Comparison of ENCODE assay signal across 29 mouse cellular contexts in genomic region chr2:130112804-130113203, GRCm38 (mm10). TPM values are rescaled to one million over a fixed set of nuclear protein-coding genes. Genes with fewer than 3 reads are reported as not detected.
DNase-seq lines count a peak whose midpoint lies in the region; ATAC-seq and TF ChIP-seq lines count a peak whose summit lies in the region.
"Had no signal": no experiment of that assay in that cellular context is flagged by ENCODE, and none has a peak within 500 bp of the region (broad histone marks: within the 10 kb centered on the region; RNA-seq: fewer than 3 reads in every experiment).

No protein-coding gene starts in this region.

- WGBS in heart, embryonic 13.5 days, result 45% methylated on average over 4 of the region's 4 CpGs
- WGBS in hindbrain, embryonic 14.5 days, result 52% methylated on average over 4 of the region's 4 CpGs
- WGBS in hindbrain, embryonic 12.5 days, result 77% methylated on average over 4 of the region's 4 CpGs
- 49% methylated on average over 4 of the region's 4 CpGs for WGBS in midbrain, embryonic 16.5 days
- WGBS in midbrain, embryonic 10.5 days, result 88% methylated on average over 4 of the region's 4 CpGs
- WGBS in stomach, postnatal 0 days, result 44% methylated on average over 4 of the region's 4 CpGs

- no peaks in the 10 kb centered on the region for H3K36me3 ChIP-seq in heart, embryonic 13.5 days
- no peaks in the 10 kb centered on the region for H3K36me3 ChIP-seq in hindbrain, embryonic 14.5 days (replicated peaks; ENCODE audit: control insufficient read depth, insufficient read depth)
- no peaks in the 10 kb centered on the region for H3K36me3 ChIP-seq in hindbrain, embryonic 12.5 days
- H3K36me3 ChIP-seq in midbrain, embryonic 16.5 days (ENCODE audit: control insufficient read depth, insufficient read depth, low read length), result no peaks in the 10 kb centered on the region
- H3K36me3 ChIP-seq in midbrain, embryonic 10.5 days, result no peaks in the 10 kb centered on the region
- no peaks in the 10 kb centered on the region for H3K36me3 ChIP-seq in stomach, postnatal 0 days (ENCODE audit: control insufficient read depth, insufficient read depth, low read length)
- H3K36me3 ChIP-seq: embryonic facial prominence, embryonic 13.5 days; forebrain, embryonic 10.5 days; kidney, embryonic 15.5 days; limb, embryonic 12.5 days; liver, embryonic 15.5 days; midbrain, embryonic 12.5 days; neural tube, embryonic 12.5 days had no signal

- H3K4me3 ChIP-seq in heart, embryonic 13.5 days, result no peak overlapping the region
- no peak overlapping the region for H3K4me3 ChIP-seq in hindbrain, embryonic 14.5 days (replicated peaks; ENCODE audit: low read length)
- H3K4me3 ChIP-seq in hindbrain, embryonic 12.5 days, result no peak overlapping the region
- no peak overlapping the region for H3K4me3 ChIP-seq in midbrain, embryonic 16.5 days (ENCODE audit: low read depth, low read length)
- no peak overlapping the region for H3K4me3 ChIP-seq in midbrain, embryonic 10.5 days
- H3K4me3 ChIP-seq in stomach, postnatal 0 days (ENCODE audit: low read depth, low read length), result no peak overlapping the region
- H3K4me3 ChIP-seq: embryonic facial prominence, embryonic 13.5 days; forebrain, embryonic 10.5 days; kidney, embryonic 15.5 days; left cerebral cortex, adult 2 months; limb, embryonic 12.5 days; liver, embryonic 15.5 days; midbrain, embryonic 12.5 days; myocyte; neural tube, embryonic 12.5 days had no signal

- ATAC-seq in heart, embryonic 13.5 days (ENCODE audit: extremely low read depth, insufficient number of reproducible peaks, low FRiP score, low TSS enrichment), result no peak
- ATAC-seq in hindbrain, embryonic 14.5 days (ENCODE audit: low FRiP score), result no peak
- no peak for ATAC-seq in hindbrain, embryonic 12.5 days (ENCODE audit: low FRiP score)
- no peak for ATAC-seq in midbrain, embryonic 16.5 days
- ATAC-seq in stomach, postnatal 0 days (ENCODE audit: low FRiP score, low TSS enrichment), result no peak

- no peaks in the 10 kb centered on the region for H3K27me3 ChIP-seq in heart, embryonic 13.5 days (replicated peaks)
- H3K27me3 ChIP-seq in hindbrain, embryonic 14.5 days (ENCODE audit: control insufficient read depth, insufficient read depth, low read length), result no peaks in the 10 kb centered on the region
- H3K27me3 ChIP-seq in hindbrain, embryonic 12.5 days, result no peaks in the 10 kb centered on the region
- no peaks in the 10 kb centered on the region for H3K27me3 ChIP-seq in midbrain, embryonic 16.5 days (ENCODE audit: control insufficient read depth, insufficient read depth, low read depth, low read length)
- no peaks in the 10 kb centered on the region for H3K27me3 ChIP-seq in midbrain, embryonic 10.5 days (ENCODE audit: low read depth, poor library complexity, severe bottlenecking)
- H3K27me3 ChIP-seq in stomach, postnatal 0 days (ENCODE audit: control insufficient read depth, insufficient read depth, low read length), result no peaks in the 10 kb centered on the region
- H3K27me3 ChIP-seq: embryonic facial prominence, embryonic 13.5 days; kidney, embryonic 15.5 days; limb, embryonic 12.5 days; liver, embryonic 15.5 days; midbrain, embryonic 12.5 days; neural tube, embryonic 12.5 days had no signal

- TF ChIP-seq EP300 in stomach, postnatal 0 days (optimal IDR thresholded peaks at IDR 0.05), result no peak

- no peaks in the 10 kb centered on the region for H3K9me3 ChIP-seq in heart, embryonic 13.5 days
- no peaks in the 10 kb centered on the region for H3K9me3 ChIP-seq in hindbrain, embryonic 14.5 days (ENCODE audit: control insufficient read depth, low read length)
- no peaks in the 10 kb centered on the region for H3K9me3 ChIP-seq in hindbrain, embryonic 12.5 days (replicated peaks)
- H3K9me3 ChIP-seq in midbrain, embryonic 16.5 days (replicated peaks; ENCODE audit: control insufficient read depth, low read length, poor library complexity, severe bottlenecking), result no peaks in the 10 kb centered on the region
- no peaks in the 10 kb centered on the region for H3K9me3 ChIP-seq in midbrain, embryonic 10.5 days (replicated peaks)
- no peaks in the 10 kb centered on the region for H3K9me3 ChIP-seq in stomach, postnatal 0 days (ENCODE audit: control insufficient read depth, low read length)
- H3K9me3 ChIP-seq: embryonic facial prominence, embryonic 13.5 days; forebrain, embryonic 10.5 days; kidney, embryonic 15.5 days; limb, embryonic 12.5 days; liver, embryonic 15.5 days; midbrain, embryonic 12.5 days; neural tube, embryonic 12.5 days had no signal

- H3K9ac ChIP-seq in heart, embryonic 13.5 days, result no peak overlapping the region
- no peak overlapping the region for H3K9ac ChIP-seq in hindbrain, embryonic 14.5 days
- no peak overlapping the region for H3K9ac ChIP-seq in hindbrain, embryonic 12.5 days
- H3K9ac ChIP-seq in midbrain, embryonic 16.5 days (ENCODE audit: low read depth, low read length), result no peak overlapping the region
- H3K9ac ChIP-seq in stomach, postnatal 0 days (ENCODE audit: low read length), result no peak overlapping the region
- H3K9ac ChIP-seq: embryonic facial prominence, embryonic 13.5 days; kidney, embryonic 15.5 days; limb, embryonic 12.5 days; liver, embryonic 15.5 days; midbrain, embryonic 12.5 days; neural tube, embryonic 12.5 days had no signal

- no peak for TF ChIP-seq CTCF in stomach, postnatal 0 days (IDR thresholded peaks at IDR 0.05; ENCODE audit: low read depth)

- DNase-seq in heart, adult 9 months (ENCODE audit: low spot score in 2 of 2), result no peak
- peak; percentile 27 for DNase-seq in hindbrain, embryonic 14.5 days (ENCODE audit: low spot score)
- DNase-seq in midbrain, embryonic 10.5 days (ENCODE audit: low spot score), result no peak
- DNase-seq in stomach, postnatal 0 days (ENCODE audit: low spot score), result no peak
- DNase-seq: adrenal gland, postnatal 25 days; cerebellum, adult 18-20 months; gastrocnemius, postnatal 14 days; kidney, adult 18-20 months; right cerebral cortex, postnatal 4 days; thymus, adult 2 months; thymus, postnatal 36 days had no signal

- peaks cover 23% of the 10 kb centered on the region for H3K4me1 ChIP-seq in heart, embryonic 13.5 days
- H3K4me1 ChIP-seq in hindbrain, embryonic 14.5 days (replicated peaks; ENCODE audit: control insufficient read depth, insufficient read depth, low read length), result peaks cover 5% of the 10 kb centered on the region; the same call in 1 of the 2 replicates
- no peaks in the 10 kb centered on the region for H3K4me1 ChIP-seq in hindbrain, embryonic 12.5 days
- peaks cover 6% of the 10 kb centered on the region for H3K4me1 ChIP-seq in midbrain, embryonic 16.5 days (ENCODE audit: control insufficient read depth, insufficient read depth, low read length)
- 0 out of 2 replicates have a peak, but pooled peaks cover 9% of the 10 kb centered on the region for H3K4me1 ChIP-seq in midbrain, embryonic 10.5 days
- no peaks in the 10 kb centered on the region for H3K4me1 ChIP-seq in stomach, postnatal 0 days (replicated peaks; ENCODE audit: control insufficient read depth, insufficient read depth)
- H3K4me1 ChIP-seq: embryonic facial prominence, embryonic 13.5 days; forebrain, embryonic 10.5 days; limb, embryonic 12.5 days; liver, embryonic 15.5 days had no signal

- H3K27ac ChIP-seq in heart, embryonic 13.5 days (replicated peaks), result peak overlapping the region; percentile 58
- H3K27ac ChIP-seq in hindbrain, embryonic 14.5 days, result peak overlapping the region; percentile 16; the same call in 1 of the 2 replicates
- H3K27ac ChIP-seq in hindbrain, embryonic 12.5 days, result no peak overlapping the region
- peak overlapping the region; percentile 37; the same call in 1 of the 2 replicates for H3K27ac ChIP-seq in midbrain, embryonic 16.5 days (ENCODE audit: low read length)
- no peak overlapping the region for H3K27ac ChIP-seq in midbrain, embryonic 10.5 days (replicated peaks)
- H3K27ac ChIP-seq in stomach, postnatal 0 days (replicated peaks), result no peak overlapping the region
- H3K27ac ChIP-seq: embryonic facial prominence, embryonic 13.5 days; forebrain, embryonic 10.5 days; kidney, embryonic 15.5 days; left cerebral cortex, adult 2 months; limb, embryonic 12.5 days; liver, embryonic 15.5 days; midbrain, embryonic 12.5 days; neural tube, embryonic 12.5 days had no signal

- no peak overlapping the region for H3K4me2 ChIP-seq in heart, embryonic 13.5 days
- H3K4me2 ChIP-seq in hindbrain, embryonic 14.5 days (replicated peaks), result no peak overlapping the region
- H3K4me2 ChIP-seq in hindbrain, embryonic 12.5 days (replicated peaks), result no peak overlapping the region
- H3K4me2 ChIP-seq in midbrain, embryonic 16.5 days (ENCODE audit: low read length), result no peak overlapping the region
- no peak overlapping the region for H3K4me2 ChIP-seq in stomach, postnatal 0 days (replicated peaks; ENCODE audit: low read depth)
- H3K4me2 ChIP-seq: embryonic facial prominence, embryonic 13.5 days; kidney, embryonic 15.5 days; limb, embryonic 12.5 days; liver, embryonic 15.5 days; midbrain, embryonic 12.5 days; neural tube, embryonic 12.5 days had no signal

RNA-seq across cellular contexts. Expression of gene Tgm6, which starts 0.6 kb away (rescaled TPM):
- not detected in 2 replicates for polyA plus RNA-seq in heart, embryonic 13.5 days (2015; fragmentation: Nextera tagmentation; extraction: Ambion mirVana)
- 0.07 TPM in 2 replicates for polyA plus RNA-seq in hindbrain, embryonic 14.5 days (2014; fragmentation: Nextera tagmentation; extraction: Ambion mirVana)
- polyA plus RNA-seq in hindbrain, embryonic 12.5 days (2016; fragmentation: Nextera tagmentation; extraction: Ambion mirVana), result not detected in 2 replicates
- polyA plus RNA-seq in midbrain, embryonic 16.5 days (2015; fragmentation: Nextera tagmentation; extraction: Ambion mirVana), result 0.65 and 0.75 TPM in 2 replicates
- polyA plus RNA-seq in midbrain, embryonic 10.5 days (2016; fragmentation: Nextera tagmentation; extraction: Ambion mirVana), result not detected in 2 replicates
- polyA plus RNA-seq in stomach, postnatal 0 days (2015; fragmentation: Nextera tagmentation; extraction: Ambion mirVana), result not detected in 2 replicates
- polyA plus RNA-seq: forebrain, embryonic 10.5 days; heart, embryonic 16.5 days; hindbrain, embryonic 11.5 days; intestine, embryonic 14.5 days; kidney, embryonic 15.5 days; limb, embryonic 12.5 days; liver, adult 2 months; liver, embryonic 15.5 days; lung, embryonic 16.5 days; midbrain, embryonic 12.5 days; myocyte; neural tube, embryonic 12.5 days; spleen, adult 2 months had no signal

Comparison
In these comparisons a context has a peak if more than half of its experiments do, and no peak if none do; other contexts are left out.
1. H3K27ac ChIP-seq: peak in heart, embryonic 13.5 days (single experiment), hindbrain, embryonic 14.5 days (single experiment) and midbrain, embryonic 16.5 days (single experiment); none in hindbrain, embryonic 12.5 days (single experiment), midbrain, embryonic 10.5 days (single experiment) and stomach, postnatal 0 days (single experiment).